Mouse (Mus musculus): ENCODE results near the gene Tubb5.

Tubb5 gene

DNA sequence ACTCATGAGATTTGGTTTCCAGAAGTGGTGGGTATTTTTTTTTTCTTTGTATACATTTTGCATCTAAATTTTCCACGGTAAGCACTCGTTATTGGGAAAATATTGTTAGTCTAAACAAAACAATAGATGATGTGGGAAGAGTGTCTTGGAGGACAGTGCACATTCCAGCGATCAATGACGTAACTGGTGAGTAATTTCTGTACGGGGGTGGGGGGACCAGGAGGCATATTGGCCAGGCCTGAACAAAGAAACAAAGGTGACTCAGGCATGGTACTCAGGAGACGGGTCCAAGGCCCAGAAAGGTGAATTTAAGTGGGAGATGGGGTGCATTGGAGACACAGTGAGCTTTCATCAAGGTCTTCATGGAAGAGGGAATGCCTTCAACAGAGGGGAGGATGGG lies 42.5 kb downstream of the Tubb5 start:
- DNase-seq (ENCODE audit: low spot score in 2 of 2): no peak

DNA sequence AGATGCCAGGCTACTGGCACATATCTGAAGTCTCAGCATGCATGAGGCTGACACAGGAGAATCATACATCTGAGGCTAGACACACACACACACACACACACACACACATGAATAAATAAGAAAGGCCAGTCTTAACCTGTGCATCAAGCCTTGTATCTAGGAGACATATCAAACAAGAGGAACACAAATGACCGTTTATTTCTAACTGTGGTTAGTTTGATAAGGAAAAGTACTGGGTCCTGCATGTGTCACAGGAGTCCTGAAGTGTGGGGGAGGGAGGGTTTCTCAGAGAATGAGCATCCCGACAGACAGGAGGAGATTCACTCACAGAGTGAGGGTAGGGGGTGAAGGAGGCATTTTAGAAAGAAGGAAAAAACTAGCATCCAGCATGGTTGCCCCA lies 43.0 kb downstream of the Tubb5 start:
- DNase-seq (ENCODE audit: low spot score in 2 of 2): no peak

DNA sequence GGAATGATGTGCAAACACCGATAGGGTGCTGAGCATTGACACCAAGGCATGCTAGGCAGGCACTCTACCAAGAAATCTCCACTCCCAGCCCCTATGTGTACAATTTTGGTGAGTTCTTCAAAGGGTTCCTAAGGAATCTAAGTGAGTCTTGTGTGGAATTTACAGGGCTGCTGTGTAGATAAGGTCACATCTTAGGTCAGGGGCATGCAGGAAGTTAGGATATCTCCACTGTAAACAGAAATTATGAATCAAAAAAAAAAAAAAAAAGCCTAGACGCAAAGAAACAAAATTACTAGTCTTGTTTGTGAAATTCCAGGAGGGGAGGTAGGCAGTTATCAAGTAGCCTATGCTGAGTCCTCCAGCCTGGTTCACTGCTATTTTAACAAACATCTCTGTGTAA lies 45.3 kb downstream of the Tubb5 start:
- DNase-seq (ENCODE audit: low spot score in 2 of 2): no peak

DNA sequence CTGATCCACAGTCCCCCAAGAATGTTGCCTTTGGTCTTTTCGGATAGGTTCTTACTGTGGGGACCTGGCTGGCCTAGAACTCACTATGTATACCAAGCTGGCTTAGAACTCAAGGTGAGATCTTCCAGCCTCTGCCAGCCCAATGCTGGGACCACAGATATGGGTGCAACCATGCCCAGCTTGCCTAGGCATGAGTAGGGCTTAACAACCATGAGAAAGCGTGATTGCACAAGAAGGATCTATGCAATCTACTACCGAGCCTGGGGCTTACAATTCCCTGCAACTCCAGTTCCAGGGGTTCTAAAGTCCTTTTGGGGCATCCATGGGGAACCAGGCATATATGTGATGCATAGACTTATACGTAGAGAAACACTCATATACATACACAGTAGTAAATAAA lies 47.2 kb downstream of the Tubb5 start:
- DNase-seq (ENCODE audit: low spot score in 2 of 2): no peak

DNA sequence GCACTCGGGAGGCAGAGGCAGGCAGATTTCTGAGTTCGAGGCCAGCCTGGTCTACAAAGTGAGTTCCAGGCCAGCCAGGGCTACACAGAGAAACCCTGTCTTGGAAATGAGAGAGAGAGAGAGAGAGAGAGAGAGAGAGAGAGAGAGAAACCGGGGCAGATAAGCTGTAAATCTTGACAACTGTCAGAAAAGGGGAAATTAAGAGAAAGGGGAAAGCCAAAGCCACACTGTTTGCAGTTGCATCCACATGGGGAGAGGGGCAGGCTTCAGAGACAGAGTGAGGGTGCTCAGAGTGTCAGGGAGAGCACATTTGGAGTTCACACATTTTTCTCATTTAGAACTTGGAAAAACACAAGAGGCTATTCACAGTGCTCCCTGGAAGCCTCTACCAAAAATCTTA lies 50.1 kb downstream of the Tubb5 start:
- DNase-seq (ENCODE audit: low spot score in 2 of 2): no peak

DNA sequence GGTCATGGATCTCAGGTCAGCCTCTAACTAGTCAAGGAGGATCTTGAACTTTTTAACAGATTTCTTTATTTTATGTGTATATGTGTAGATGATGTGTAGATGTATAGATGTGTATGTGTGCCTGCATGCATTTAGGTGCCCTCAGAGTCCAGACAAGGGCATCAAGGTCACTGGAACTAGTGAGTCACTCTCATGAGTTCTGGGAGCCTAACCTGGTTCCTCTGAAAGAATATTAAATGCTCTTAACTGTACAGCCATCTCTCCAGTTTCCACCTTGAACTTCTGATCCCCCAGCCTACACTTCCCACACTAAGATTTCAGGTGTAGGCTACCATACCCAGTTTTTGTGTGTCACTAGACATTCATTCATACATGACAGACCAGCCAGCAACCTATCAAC lies 50.6 kb downstream of the Tubb5 start:
- no peak for DNase-seq (ENCODE audit: low spot score in 2 of 2)

DNA sequence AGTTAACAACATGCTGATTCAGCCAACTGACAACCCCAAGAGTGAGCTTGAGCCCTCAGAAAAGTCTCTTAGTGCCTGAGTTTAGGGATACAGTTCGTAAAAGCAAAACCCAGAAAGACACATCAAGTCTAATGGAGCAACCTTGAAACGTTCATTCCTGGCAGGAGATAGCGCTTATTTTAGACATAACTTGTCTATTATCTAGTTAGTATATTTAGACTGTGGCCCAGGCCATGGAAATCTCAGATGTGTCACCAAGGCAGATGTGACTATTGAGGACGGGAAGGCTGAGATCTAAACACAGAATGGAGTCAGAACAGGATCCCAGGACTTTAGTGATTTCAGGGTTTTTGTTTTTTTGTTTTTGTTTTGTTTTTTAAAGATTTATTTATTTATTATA lies 53.0 kb downstream of the Tubb5 start:
- DNase-seq (ENCODE audit: low spot score in 2 of 2): no peak

DNA sequence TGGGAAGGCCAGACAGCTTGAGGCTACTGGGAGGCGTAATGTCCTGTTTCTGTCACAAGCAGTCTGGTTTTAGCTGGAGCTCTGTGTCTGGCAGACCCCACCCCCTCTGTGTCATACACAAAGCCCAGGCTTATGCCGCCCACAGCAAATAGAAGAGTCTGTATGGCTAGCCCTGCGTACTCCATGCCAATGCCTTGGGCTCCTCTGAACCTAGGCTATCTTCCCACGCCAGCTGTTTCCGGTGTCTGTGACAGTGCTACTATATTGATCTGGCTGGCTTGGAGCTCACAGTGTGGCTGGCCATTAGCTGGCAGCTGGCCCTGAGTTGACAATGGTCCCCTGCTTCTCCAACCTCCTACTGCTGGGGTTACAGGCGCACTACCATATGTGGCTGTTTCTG lies 54.2 kb downstream of the Tubb5 start:
- no peak for DNase-seq (ENCODE audit: low spot score in 2 of 2)
